Mouse (Mus musculus): ENCODE results near the gene AI467606. TPM values are rescaled to one million over a fixed set of nuclear protein-coding genes. Genes with fewer than 3 reads are reported as not detected.
"Not testable (repeated sequence)": the region's sequence is repeated elsewhere in the genome, so short reads cannot be mapped to it uniquely, and the experiment has no call there.

AI467606 gene
- total RNA-seq, 2 experiments from 2014 or later = 1.0 to 2.0 TPM

- H3K4me3 ChIP-seq = no peak overlapping the region
- no peak overlapping the region for H3K27ac ChIP-seq
- TF ChIP-seq CTCF (conservative IDR thresholded peaks at IDR 0.05) = no peak
- no peak for DNase-seq (ENCODE audit: low spot score in 2 of 2)
These were observed 7.5 kb upstream of the AI467606 start for GRCm38 (mm10) chr7:127083689-127084088.

DNA sequence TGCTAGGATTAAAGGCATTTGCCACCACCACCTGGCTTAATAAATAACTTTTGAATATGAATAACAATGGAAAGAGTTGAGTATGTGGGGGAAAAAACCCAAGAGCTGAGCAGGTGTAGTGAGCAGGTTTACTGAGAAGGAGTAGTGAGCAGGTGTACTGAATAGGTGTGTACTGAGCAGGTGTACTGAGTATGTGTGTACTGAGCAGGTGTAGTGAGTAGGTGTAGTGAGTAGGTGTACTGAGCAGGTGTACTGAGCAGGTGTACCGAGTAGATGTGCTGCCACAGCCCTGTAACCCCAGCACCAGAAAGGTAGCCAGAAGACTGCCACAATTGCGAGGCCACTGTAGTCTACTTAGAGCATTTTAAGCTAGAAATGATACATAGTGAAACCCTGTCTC, 6.4 kb upstream of the AI467606 start:
- no peak for DNase-seq (ENCODE audit: low spot score in 2 of 2)
- H3K4me3 ChIP-seq = no peak overlapping the region
- no peak for TF ChIP-seq CTCF (conservative IDR thresholded peaks at IDR 0.05)
- no peak overlapping the region for H3K27ac ChIP-seq

DNA sequence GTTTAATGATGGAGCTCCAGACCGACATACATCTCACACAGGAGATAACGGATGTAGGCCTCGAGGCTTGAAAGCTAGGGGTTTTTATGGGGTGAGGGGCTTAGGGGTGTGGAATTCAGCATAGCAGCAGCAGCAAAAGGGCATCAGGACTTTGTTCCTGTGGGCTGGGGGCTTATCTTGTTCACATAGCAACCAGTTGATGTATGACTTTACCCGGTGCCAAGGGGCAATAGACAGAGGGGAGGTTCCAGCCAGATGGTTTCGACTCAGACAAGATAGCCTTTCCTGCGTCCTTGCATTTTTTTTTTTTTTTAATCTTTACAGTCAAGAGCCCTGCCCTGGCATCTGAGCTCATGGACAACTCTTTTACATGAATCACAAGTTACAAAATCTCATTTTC, 5.4 kb upstream of the AI467606 start:
- H3K4me3 ChIP-seq; DNase-seq (ENCODE audit: low spot score in 2 of 2); H3K27ac ChIP-seq: not testable (repeated sequence)

- not testable (repeated sequence) for H3K27ac ChIP-seq; DNase-seq (ENCODE audit: low spot score in 2 of 2); H3K4me3 ChIP-seq
These were observed 3.7 kb upstream of the AI467606 start, which contains the start of gene Zg16 for GRCm38 (mm10) chr7:127087278-127088010. Gene Zg16 (minus strand): TSS chr7:127087328.

DNA sequence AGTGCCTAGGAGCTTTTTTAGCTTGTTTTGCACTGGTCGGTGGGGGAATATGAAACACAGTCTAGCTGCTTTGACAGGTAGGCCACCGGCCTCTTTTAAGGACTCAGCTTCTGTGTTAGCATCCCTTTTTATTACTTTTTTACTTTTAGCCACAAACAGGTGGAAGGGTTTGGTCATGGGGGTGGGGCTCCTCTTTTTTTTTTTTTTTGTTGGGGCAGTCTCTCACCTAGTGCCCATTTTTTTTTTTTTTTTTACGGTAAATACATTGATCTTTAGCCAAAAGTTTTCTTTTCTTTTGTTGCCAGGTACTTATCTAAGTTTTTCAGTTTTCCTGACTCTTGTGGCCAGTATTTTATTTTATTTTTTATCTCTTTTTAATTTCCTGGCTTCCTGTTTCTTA, 3.1 kb upstream of the AI467606 start:
- TF ChIP-seq CTCF (conservative IDR thresholded peaks at IDR 0.05) = no peak
- DNase-seq (ENCODE audit: low spot score in 2 of 2) = no peak
- no peak overlapping the region for H3K4me3 ChIP-seq
- H3K27ac ChIP-seq = no peak overlapping the region

DNA sequence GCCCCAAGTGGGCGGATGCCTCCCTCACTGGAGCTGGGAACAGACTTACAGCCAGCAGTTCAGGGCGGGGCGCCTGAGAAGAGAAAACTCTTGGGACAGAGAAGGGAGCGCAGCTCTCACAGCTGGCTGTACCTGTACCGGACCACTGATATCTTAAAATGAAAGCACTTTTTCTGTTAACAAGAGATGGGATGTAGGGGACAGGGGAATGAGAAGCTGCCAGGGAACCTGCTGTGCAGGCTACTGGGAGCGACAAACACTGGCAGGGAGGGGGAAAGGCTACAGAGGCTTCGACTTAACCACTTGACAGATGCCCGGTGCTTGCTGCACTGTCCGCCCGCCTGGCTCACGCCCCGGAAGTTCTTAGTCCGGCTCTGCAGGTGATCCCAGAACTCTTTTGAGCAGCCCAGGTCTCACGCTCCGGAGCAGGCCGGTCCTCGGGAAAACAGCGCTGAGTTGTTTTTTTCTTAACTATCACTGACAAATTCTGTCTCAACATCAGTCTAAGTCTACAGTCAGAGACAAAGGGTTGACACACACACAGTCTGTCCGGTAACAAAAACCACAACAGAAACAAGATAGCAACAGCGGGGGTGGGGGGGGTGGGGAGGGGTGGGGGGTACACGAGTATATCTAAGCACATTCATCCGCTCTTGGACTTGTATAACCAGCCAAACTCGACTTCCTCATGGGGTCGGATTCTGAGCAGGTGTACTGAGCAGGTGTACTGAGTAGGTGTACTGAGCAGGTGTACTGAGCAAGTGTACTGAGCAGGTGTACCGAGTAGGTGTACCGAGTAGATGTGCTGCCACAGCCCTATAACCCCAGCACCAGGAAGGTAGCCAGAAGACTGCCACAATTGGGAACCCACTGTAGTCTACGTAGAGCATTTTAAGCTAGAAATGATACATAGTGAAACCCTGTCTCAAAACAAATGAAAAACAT, 2.0 kb upstream of the AI467606 start:
- no peak for DNase-seq (ENCODE audit: low spot score in 2 of 2)
- H3K4me3 ChIP-seq = no peak overlapping the region
- TF ChIP-seq CTCF (conservative IDR thresholded peaks at IDR 0.05) = no peak

GRCm38 (mm10) chr7:127090154-127091113, 725 bp upstream of the AI467606 start:
- H3K27ac ChIP-seq = no peak overlapping the region
- H3K4me3 ChIP-seq = no peak overlapping the region
- DNase-seq (ENCODE audit: low spot score in 2 of 2) = no peak
- no peak for TF ChIP-seq CTCF (conservative IDR thresholded peaks at IDR 0.05)

More for the DNA sequence above, 2.0 kb upstream of the AI467606 start:
- H3K27ac ChIP-seq = no peak overlapping the region; the same call in 1 of the 2 replicates

- no peak for TF ChIP-seq CTCF (conservative IDR thresholded peaks at IDR 0.05)
- Histone ChIP-seq H3K27ac (no peak overlapping the region), H3K4me3 (no peak overlapping the region)
- DNase-seq (ENCODE audit: low spot score in 2 of 2) = no peak
These were observed 2.8 kb downstream of the AI467606 start for GRCm38 (mm10) chr7:127093914-127094313.

GRCm38 (mm10) chr7:127096456-127096855, 5.3 kb downstream of the AI467606 start:
- Histone ChIP-seq H3K4me3 (no peak overlapping the region), H3K27ac (peak overlapping the region; percentile 61; the same call in 1 of the 2 replicates)
- TF ChIP-seq CTCF (conservative IDR thresholded peaks at IDR 0.05) = no peak
- no peak for DNase-seq (ENCODE audit: low spot score in 2 of 2)

- DNase-seq (ENCODE audit: low spot score in 2 of 2) = no peak
- H3K27ac ChIP-seq = no peak overlapping the region
- TF ChIP-seq CTCF (conservative IDR thresholded peaks at IDR 0.05) = no peak
- H3K4me3 ChIP-seq = no peak overlapping the region
These were observed 7.4 kb downstream of the AI467606 start for GRCm38 (mm10) chr7:127098521-127098920.

DNA sequence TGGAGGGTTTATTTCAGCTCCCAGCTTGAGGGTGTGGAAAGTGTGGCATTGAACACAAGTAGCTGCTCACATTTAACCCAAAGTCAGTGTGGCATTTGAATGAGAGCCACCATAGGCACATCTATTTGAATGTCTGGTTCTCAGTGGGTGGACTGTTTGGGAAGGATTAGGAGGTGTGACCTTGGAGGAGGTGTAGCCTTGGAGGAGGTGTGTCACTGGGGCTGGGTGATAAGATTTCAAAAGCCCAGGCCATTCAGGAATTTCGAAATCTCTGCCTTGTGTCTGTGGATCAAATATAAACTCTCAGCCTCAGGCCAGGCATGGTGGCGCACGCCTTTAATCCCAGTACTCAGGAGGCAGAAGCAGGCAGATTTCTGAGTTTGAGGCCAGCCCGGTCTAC, 7.8 kb downstream of the AI467606 start:
- DNase-seq (ENCODE audit: low spot score in 2 of 2) = no peak
- no peak overlapping the region for H3K27ac ChIP-seq
- H3K4me3 ChIP-seq = no peak overlapping the region
- TF ChIP-seq CTCF (conservative IDR thresholded peaks at IDR 0.05) = no peak

DNA sequence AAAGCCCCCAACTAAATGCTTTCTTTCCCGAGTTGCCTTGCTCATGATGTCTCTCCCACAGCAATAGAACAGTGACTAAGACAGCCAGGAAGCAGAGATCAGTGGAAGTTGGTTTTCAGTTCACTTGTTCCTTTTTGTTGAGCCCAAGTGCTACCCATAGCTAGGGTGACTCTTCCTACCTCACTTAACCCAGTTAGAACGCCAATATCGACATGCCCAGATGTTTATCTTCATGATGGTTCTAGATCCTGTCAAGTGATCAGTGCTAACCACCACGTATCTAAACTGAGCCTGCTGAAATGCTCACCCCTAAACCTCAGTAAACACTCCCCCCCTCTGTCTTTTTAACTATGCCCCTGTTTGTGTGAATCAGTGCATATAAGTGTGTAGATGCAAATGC, 8.4 kb downstream of the AI467606 start:
- Histone ChIP-seq H3K27ac (no peak overlapping the region), H3K4me3 (no peak overlapping the region)
- no peak for TF ChIP-seq CTCF (conservative IDR thresholded peaks at IDR 0.05)
- DNase-seq (ENCODE audit: low spot score in 2 of 2) = no peak

All from layer of hippocampus, adult 2 months (tissue).